Mouse (Mus musculus): ENCODE measurements at regions not wholly inside any gene's neighbourhood (a gene's known extent, or its start where the extent isn't known, plus 50 kb on each side); places are given as distances from the start of the nearest gene placed in this dataset.

DNA sequence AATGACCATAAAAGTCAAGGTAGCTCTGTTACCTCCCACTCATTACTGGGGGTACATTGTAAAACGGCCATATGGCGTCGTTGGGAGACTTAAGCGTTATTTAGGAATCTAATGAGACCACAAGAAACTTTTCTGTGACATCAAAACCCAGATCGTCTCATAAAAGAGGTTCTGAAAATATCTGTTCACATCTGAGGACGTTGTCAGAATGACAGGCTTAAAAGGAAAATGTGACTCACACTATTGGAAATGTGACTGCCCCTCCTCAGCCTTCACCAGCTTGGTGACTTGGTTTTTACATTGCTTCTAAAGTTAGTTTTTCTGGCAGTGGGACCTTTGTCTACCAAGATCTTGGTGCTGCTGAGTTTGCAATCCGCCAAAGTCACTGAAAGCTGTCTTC is 252.9 kb downstream of the Etnk1 start:
- H3K4me3 ChIP-seq (ENCODE audit: insufficient read depth, low read length): no peak overlapping the region
- H3K4me1 ChIP-seq (ENCODE audit: control insufficient read depth, insufficient read depth, low read length): no peaks in the 10 kb centered on the region
- TF ChIP-seq CTCF (IDR thresholded peaks at IDR 0.05; ENCODE audit: low read depth, low read length) (no peak), POLR2A (IDR thresholded peaks at IDR 0.05; ENCODE audit: borderline replicate concordance, low read depth, low read length) (no peak)
- no peak overlapping the region for H3K27ac ChIP-seq (ENCODE audit: insufficient read depth, low read depth, low read length)

- H3K4me1 ChIP-seq (ENCODE audit: control insufficient read depth, insufficient read depth, low read length): no peaks in the 10 kb centered on the region
- no peak overlapping the region for H3K4me3 ChIP-seq (ENCODE audit: insufficient read depth, low read length)
- H3K27ac ChIP-seq (ENCODE audit: insufficient read depth, low read depth, low read length): no peak overlapping the region
- TF ChIP-seq POLR2A (IDR thresholded peaks at IDR 0.05; ENCODE audit: borderline replicate concordance, low read depth, low read length): no peak
- no peak for TF ChIP-seq CTCF (IDR thresholded peaks at IDR 0.05; ENCODE audit: low read depth, low read length)
Observed at GRCm38 (mm10) chr6:143423026-143423425, 256.0 kb downstream of the Etnk1 start.

- H3K27ac ChIP-seq (ENCODE audit: insufficient read depth, low read depth, low read length): no peak overlapping the region
- TF ChIP-seq POLR2A (IDR thresholded peaks at IDR 0.05; ENCODE audit: borderline replicate concordance, low read depth, low read length) (no peak), CTCF (IDR thresholded peaks at IDR 0.05; ENCODE audit: low read depth, low read length) (no peak)
- no peaks in the 10 kb centered on the region for H3K4me1 ChIP-seq (ENCODE audit: control insufficient read depth, insufficient read depth, low read length)
- H3K4me3 ChIP-seq (ENCODE audit: insufficient read depth, low read length): no peak overlapping the region; the same call in 1 of the 2 replicates
Observed at GRCm38 (mm10) chr6:143425182-143425829, 258.3 kb downstream of the Etnk1 start.

DNA sequence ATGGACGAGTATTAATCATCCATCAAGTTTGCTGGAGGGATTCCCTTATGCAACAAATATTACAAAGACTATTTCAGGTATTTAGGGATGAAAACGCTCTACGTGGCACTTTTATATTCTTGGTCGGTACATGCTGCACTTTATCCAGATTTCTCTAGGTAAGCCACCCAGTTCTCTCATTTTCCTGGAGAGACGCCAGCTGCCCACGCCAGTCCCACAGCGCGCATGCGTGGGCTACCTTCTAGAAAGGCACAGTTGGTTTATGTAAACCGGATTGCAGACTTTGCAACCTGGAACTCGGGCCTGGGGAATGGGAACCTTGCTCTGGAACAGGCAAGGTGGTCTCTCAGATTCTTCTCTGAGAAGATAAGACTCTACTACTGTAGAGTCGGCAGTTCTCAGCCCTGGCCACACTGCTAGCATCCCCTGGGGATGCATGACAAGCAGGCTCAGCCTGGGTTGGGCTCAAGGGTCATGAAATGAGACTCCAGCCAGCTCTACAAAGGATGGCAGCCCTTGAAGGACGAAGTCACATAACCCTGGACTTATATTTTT is 265.0 kb downstream of the Etnk1 start:
- Histone ChIP-seq H3K4me1 (ENCODE audit: control insufficient read depth, insufficient read depth, low read length) (no peaks in the 10 kb centered on the region), H3K4me3 (ENCODE audit: insufficient read depth, low read length) (no peak overlapping the region), H3K27ac (ENCODE audit: insufficient read depth, low read depth, low read length) (no peak overlapping the region)
- no peak for TF ChIP-seq CTCF (IDR thresholded peaks at IDR 0.05; ENCODE audit: low read depth, low read length)
- no peak for TF ChIP-seq POLR2A (IDR thresholded peaks at IDR 0.05; ENCODE audit: borderline replicate concordance, low read depth, low read length)

DNA sequence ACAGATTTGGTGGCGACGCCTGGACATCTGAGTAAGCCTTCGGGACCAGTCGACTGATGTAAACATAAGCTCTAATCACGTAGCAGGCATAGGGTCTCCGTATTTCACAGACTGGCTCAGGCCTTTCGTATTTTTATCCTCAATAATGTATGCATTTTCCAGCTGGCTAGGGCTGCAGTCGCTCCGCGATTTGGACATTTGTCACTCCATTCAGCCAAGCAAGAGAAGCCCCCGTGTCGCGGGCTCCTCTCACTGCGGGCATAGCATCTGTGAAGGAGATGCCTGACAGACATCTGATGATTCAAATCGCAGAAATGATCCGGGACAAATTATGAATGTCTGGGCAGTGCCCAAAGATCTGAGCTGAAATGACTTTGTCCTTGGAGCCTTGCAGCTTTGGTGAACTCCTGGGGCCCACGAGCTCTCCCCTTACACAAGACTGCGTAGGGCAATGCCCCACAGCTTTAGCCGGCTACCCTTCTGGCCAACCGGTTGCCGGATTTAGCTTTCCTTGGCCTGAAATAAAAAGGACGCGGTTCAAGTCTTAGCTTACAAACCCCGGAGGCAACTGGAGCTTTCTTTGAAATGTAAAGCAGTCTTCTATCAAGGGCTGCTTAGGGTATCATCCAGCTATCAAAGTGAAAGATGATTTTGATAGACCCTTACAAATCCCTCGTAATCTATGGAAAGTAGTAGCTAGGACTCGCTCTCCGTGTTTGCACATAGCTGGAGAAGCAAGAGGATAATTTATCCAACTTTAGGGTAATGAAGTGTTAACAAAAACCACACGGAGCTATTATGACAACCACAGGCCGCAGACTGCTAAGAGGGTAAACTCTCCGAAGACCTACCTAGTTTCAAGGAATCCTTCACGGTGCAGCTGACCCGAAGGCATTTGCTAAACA is 270.6 kb downstream of the Etnk1 start:
- TF ChIP-seq POLR2A (IDR thresholded peaks at IDR 0.05; ENCODE audit: borderline replicate concordance, low read depth, low read length) (no peak), CTCF (IDR thresholded peaks at IDR 0.05; ENCODE audit: low read depth, low read length) (no peak)
- Histone ChIP-seq H3K4me3 (ENCODE audit: insufficient read depth, low read length) (no peak overlapping the region), H3K4me1 (ENCODE audit: control insufficient read depth, insufficient read depth, low read length) (no peaks in the 10 kb centered on the region), H3K27ac (ENCODE audit: insufficient read depth, low read depth, low read length) (no peak overlapping the region)

DNA sequence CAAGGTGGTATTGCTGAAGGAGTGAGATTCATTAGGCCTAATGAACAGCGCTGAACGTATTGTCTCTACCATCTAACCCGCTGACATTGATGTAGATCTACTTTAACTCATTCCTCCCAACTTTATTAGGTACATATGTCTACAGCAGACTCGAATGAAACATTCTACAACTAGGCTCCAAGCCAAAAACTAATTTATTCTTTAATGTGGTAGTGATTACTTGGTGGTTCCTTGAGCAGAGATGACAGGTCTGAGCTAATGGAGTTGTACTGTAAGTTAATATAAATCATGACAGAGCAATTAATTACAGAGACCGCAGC is 271.2 kb downstream of the Etnk1 start:
- Histone ChIP-seq H3K27ac (ENCODE audit: insufficient read depth, low read depth, low read length) (no peak overlapping the region), H3K4me1 (ENCODE audit: control insufficient read depth, insufficient read depth, low read length) (no peaks in the 10 kb centered on the region), H3K4me3 (ENCODE audit: insufficient read depth, low read length) (no peak overlapping the region)
- TF ChIP-seq CTCF (IDR thresholded peaks at IDR 0.05; ENCODE audit: low read depth, low read length) (no peak), POLR2A (IDR thresholded peaks at IDR 0.05; ENCODE audit: borderline replicate concordance, low read depth, low read length) (no peak)

DNA sequence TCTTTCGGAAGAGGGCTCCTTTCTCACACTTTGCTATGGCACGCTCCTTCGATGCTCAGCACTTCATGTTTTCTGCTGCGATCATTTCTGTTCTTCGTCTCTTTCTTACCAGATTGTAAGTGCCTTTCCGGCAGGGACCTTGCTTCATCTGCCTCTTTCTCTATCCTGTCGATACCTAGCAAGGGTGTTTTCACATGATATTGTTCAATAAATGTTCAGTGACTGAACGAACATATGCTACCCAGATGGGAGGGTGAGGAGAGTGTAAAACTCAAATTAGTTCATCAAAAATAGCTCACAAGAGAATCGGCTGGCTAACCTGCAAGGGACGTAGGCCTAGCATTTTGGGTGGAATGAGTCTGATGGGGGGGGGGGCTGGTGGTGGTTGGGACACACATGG is 272.5 kb downstream of the Etnk1 start:
- Histone ChIP-seq H3K27ac (ENCODE audit: insufficient read depth, low read depth, low read length) (no peak overlapping the region), H3K4me1 (ENCODE audit: control insufficient read depth, insufficient read depth, low read length) (no peaks in the 10 kb centered on the region), H3K4me3 (ENCODE audit: insufficient read depth, low read length) (no peak overlapping the region)
- TF ChIP-seq POLR2A (IDR thresholded peaks at IDR 0.05; ENCODE audit: borderline replicate concordance, low read depth, low read length) (no peak), CTCF (IDR thresholded peaks at IDR 0.05; ENCODE audit: low read depth, low read length) (no peak)

GRCm38 (mm10) chr6:143440237-143440950 is 273.4 kb downstream of the Etnk1 start:
- no peak for TF ChIP-seq POLR2A (IDR thresholded peaks at IDR 0.05; ENCODE audit: borderline replicate concordance, low read depth, low read length)
- TF ChIP-seq CTCF (IDR thresholded peaks at IDR 0.05; ENCODE audit: low read depth, low read length): no peak

DNA sequence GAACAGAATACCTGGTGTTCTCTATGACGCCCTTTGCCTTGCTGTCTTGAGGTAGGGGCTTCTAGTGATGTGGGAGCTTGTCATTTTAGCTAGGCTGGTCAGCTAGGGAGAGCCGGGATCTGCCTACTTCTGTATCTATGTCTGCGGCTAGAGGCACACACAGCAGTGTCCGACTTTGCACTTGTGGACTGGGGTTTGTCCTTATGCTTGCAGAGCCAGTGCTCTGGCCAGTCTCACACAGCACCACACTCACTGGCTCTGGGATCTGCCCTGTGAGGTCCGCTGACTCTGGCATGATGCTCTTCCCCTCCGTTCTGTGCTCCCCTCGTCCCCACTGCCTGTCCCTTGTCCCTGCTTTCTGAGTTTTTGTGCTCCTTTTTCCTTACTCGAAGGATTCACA is 275.3 kb downstream of the Etnk1 start:
- TF ChIP-seq CTCF (IDR thresholded peaks at IDR 0.05; ENCODE audit: low read depth, low read length) (no peak), POLR2A (IDR thresholded peaks at IDR 0.05; ENCODE audit: borderline replicate concordance, low read depth, low read length) (no peak)
- Histone ChIP-seq H3K27ac (ENCODE audit: insufficient read depth, low read depth, low read length) (no peak overlapping the region), H3K4me1 (ENCODE audit: control insufficient read depth, insufficient read depth, low read length) (no peaks in the 10 kb centered on the region)

More at GRCm38 (mm10) chr6:143440237-143440950, 273.4 kb downstream of the Etnk1 start:
- no peak overlapping the region for H3K27ac ChIP-seq (ENCODE audit: insufficient read depth, low read depth, low read length)
- no peak overlapping the region for H3K4me3 ChIP-seq (ENCODE audit: insufficient read depth, low read length)
- H3K4me1 ChIP-seq (ENCODE audit: control insufficient read depth, insufficient read depth, low read length): no peaks in the 10 kb centered on the region

More for the DNA sequence above, 275.3 kb downstream of the Etnk1 start:
- no peak overlapping the region for H3K4me3 ChIP-seq (ENCODE audit: insufficient read depth, low read length)
